Mouse (Mus musculus) right cerebral cortex, postnatal 36 days (tissue): ENCODE results near the gene E2f3.

Experiments
- DNase-seq, 2 experiments: peaks; one replicate each; pipeline ENCODE4 v3.0.0; 2022; ENCODE audit warnings: low spot score in 2 of 2, mixed read lengths in 1 of 2

The E2f3 gene

DNA sequence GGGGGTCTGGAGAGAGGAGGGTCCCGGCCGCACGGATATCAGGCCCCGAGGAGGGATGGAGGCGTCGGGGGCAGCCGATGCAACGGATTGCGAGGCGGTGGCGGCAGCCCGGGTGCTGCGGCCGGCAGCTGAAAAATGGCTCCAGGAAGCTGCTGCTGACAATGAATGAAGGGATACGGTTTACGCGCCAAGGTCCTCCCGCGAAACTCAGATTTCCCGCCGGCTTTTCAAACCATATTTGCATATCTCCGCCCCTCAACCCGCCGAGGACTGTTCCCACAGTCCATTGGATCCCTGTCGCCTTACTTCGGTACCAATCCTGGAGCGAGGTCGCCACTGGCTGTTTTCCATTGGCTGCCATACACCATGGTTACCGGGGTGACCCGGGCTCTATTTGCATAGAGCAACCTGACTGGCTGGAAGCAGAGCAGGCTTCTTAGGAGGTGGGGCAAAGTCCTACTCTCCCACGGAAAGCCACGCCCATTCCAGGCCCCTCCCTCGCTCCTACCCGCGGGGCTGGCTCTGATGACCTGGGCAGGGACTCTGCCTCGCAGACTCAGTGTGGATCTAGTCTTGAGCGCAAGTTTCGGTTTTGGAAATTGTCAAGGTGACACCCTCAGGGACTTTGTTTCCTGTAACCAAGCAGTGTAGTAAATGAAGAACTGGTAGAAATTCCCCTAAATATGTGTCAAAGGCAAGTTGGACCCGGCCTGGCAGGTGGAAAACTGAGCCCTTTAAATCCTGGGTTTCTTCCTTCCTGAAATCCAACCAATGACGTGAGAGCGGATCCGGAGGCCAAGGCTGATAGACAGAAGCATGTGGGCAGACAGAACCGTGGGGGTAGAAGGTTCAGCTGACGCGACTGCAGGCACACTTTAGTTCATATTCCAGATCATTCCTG is at the start of gene E2f3:
E2f3 (minus strand) TSS at position 209 of the 901 bp plus-strand sequence.
- DNase-seq = peak; percentile 100

DNA sequence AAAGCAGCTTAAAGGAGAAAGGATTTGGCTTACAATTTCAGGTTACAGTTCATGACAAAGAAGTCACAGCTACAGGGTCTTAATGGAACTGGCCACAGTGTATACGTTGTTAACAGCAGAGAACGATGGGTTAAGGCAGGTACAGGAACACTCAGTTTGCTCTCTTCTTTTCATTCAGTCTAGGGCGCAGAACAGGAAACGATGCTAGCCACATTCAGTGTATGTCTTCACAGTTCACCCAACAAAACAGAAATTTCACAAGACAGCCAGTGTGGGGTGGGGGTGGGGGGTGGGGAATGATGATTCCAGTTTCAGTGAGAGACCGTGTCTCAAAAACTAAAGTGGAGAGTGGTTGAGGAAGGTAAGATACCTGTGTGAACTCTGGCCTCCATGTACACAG is 48.7 kb upstream of the E2f3 start:
- no peak for DNase-seq

DNA sequence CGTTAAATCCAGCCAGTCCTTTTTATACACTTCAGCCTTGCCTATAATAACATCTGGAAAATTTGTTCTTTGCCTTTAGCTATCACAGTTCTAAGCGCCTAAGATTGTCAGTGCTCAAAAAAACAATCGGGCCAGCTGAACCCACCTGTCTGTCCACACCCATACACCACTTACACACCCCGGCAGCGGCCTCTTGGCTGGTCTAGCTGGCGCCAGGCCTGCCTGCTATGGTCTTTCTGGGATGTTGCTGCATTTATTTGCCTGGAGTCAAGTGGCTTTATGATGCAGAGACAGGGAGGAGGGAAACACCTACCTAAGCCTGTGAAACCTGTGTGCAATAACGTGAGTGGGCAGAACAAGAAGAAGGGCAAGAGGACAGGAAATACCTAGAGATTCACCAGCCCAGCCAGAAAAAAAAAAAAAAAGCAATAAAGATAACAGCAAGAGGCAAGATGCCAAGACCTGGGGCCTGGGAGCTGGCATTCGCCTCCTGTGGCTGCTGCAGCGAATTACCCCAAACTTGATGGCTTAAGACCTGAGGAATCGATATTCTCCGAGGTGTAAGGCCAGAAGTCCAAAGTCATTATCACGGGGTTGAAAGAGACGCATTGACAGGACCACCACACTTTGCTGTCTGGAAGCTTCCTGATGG is 45.9 kb upstream of the E2f3 start:
- no peak for DNase-seq

DNA sequence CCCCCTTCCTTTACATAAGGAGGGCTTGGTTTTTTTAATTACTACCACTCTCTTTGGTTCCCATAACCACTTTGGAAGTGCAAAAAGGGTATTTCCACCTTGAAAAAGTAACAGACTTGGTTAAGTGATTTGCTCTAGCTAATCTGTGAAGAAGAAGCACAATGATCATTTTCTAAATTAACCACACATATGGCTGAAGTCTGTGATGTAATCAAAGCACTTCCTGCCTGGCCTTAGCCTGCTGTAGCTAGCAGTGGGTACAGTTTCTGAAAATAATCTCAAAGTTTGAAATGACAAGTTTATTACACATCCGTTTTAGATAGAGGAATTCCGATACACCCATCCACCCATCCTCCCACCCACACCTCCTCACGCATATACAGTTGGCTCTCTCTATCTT is 42.0 kb upstream of the E2f3 start:
- no peak for DNase-seq

DNA sequence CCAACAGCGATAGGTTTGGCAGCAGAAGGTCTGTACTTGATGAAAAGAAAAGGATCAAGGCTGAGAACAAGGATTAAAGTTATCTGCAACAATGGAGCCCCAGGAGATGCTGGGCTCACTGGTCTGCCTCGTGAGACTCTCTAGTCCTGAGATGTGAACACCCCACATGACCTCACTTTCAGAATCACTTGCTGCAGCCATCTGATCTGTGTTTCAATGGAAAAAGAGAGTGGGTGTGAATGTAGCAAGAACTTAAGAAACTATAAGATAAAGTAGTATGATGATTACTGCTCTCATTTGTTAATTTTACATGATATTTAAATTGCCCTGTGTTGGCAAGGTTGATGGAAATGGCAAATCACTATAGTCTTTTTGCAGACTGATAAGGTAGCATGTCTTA is 36.6 kb upstream of the E2f3 start:
- no peak for DNase-seq

DNA sequence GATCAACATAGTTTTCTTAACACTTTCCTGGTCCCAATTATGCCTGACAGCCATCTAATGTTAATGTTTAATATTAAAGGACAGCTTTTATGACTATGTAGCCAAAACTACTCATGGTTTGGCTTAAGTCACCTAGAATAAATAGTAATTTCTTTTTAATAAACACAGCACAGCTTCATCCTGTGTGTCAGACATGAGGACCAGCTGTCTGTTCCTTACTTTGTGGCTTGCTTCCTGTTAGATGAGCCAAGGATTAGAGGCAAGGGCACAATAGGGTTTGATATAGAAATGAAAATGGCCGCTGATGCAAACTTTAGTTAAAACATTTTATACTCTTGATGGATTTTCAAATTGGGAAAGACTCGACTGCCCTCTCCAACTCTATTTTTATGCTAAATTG is 32.7 kb upstream of the E2f3 start:
- no peak for DNase-seq

DNA sequence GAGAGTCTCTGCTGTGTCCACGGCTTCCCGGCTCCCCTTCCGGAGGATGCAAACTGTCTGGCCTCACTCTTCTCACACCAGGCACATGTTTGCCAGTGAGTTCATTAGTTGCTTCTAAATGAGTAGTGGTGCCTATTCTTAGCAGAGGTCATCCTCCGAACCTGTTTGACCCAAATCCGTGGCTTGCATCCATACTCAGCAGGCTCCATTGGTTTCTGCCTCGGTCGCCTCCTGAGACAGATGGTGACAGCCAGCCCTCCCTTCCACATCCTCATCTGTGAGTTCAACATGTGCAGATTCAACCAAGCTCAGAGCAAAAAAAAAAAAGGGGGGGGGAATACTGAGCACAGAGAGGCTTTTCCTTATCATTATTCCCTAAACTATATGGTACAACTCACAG is 31.7 kb upstream of the E2f3 start:
- DNase-seq = no peak

DNA sequence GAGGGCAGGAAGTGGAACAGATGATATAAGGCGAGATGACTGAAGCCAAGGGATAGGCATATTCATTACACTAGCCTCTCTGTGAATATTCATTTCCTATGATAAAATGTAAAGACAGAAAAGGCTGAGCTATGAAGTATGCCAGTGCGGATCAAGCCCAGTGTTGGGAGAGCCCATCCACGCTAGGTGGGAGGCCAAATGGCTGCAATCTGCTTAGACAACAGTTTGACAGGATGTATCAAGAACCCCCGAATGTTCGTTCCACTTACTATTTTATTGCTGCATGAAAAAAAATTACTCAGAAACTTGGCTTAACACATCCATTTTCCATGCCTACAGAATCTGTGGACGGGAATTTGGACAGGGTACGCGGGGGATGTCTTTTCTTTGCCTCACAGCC is 28.7 kb upstream of the E2f3 start:
- DNase-seq = peak in 1 of 2 experiments; percentile 16

DNA sequence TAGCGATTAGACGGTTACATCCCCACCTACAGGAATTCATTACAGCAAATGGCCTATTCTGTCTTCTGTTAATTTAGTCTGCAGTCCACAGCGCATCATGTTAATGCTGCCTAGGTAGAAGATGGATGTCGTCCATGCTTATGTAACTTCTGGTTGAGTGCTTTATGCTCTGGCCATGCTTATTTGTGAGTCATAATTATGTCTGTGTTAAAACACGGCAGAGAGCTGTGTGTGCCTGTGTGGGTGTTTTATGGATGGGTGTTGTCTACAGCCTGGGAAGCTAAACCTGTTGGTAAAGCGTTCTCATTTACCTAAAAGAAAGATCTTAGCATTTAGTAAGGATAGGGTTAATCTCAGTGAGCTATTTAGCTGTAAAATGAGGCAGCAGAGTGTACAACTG is 26.4 kb upstream of the E2f3 start:
- DNase-seq = peak in 1 of 2 experiments; percentile 25

DNA sequence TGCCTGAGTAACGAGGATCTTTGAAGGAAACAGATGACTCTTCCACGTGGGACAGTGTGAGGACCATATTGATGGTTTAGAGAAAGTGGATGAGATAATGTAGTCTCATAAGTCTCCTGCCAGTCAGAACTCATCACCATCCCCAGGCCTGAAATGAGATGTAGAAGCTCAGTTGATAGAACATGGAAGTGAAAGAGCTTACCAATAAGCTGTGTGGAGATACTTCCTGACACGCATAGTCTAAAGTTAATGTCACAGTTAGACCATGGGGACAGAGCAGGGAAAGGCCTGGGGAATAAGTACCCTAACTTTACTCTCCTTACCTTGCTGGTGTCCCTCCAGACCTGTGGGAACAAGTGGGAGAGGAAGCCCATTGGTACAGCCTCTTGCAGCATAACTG is 22.9 kb upstream of the E2f3 start:
- no peak for DNase-seq

DNA sequence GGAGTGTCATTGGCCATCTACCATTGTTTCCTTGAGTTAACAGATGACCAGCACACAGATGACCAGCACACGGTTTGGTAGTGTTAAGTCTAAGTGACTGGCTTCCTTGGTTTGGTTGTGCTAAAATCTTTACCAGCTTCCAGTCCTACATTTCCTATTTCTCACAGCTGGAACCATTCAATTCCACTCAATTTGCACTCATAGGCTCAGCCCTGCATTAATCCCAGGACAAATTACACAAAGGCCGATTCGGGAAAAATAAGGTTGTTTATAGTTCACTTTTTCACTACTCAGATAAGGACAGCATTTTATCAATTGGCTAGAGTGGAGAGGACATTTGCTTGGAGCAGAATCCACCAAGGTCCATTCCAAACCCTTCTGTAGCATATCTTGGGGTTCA is 19.6 kb upstream of the E2f3 start:
- no peak for DNase-seq

DNA sequence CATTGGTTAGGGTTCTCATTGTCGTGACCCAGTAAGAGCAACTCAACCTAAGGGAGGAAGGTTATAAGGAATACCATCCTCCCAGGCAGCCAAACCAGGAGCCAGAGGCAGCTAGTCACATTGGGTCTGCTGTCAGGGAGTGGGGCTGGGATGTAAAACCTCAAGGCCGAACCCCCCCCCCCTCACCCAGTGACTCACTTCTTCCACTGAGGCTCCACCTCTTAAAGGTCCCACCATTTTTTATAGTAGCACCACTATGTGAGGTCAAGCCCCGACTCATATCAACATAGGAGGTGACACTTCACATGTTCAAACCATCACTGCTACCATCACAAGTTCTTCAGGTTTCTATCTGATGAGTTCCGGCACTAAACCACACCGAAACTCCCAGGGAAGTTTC is 19.0 kb upstream of the E2f3 start:
- no peak for DNase-seq

DNA sequence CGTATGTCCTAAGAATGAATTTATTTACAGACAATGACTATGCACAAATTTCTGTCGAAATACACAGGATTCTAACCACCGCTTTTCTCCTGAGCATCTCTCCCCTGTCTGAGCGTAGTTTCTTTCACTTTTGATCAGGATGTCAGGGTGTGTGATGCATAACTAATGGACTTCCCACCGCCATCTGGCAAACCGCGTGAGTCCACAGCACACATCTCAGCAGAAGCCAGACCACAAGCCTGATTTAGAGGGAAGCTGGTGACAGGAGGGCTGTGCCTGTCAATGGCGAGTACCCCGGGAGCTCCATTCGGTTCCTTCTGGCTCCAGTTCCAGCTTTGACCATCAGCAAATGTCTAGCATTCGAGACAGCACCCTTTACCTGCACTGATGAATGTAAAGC is 17.3 kb upstream of the E2f3 start:
- no peak for DNase-seq

DNA sequence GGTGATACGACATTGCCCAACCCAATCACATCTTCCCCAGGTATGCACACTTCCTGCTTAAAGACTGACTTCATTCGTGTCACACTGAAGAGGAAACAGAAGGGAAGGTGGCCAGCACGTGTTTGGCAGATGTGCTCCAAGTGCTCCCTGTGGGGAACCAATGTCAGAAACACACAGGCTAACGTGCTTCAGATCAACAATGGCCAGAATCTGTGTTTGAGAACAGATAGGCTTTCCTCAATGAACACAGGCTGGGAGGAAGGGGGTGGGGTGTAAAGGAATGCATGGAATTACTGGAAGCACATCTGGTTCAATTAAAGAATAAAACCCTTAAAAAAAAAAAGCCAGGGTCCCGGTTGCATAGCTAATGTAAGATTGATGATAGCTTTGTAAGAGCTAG is 15.2 kb upstream of the E2f3 start:
- no peak for DNase-seq

DNA sequence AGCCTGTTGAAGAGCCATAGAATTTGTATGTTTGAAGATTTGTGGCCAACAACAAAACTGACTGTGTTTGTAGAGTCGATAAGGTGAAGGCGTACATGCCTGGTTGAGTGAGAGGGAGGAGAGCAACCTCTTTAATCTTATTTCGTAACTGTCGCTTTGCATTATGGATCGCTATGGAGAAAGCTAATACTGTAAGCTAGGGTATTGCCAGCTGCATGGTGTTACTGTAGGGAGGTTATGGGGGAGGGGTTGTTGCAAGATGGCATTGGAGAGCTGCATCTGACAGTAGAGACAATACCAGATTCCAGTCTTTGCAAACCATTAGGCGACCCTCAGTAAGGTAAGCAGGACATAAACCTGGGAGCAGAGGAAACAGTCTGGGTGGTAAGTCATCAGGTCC is 2.1 kb upstream of the E2f3 start:
- no peak for DNase-seq

DNA sequence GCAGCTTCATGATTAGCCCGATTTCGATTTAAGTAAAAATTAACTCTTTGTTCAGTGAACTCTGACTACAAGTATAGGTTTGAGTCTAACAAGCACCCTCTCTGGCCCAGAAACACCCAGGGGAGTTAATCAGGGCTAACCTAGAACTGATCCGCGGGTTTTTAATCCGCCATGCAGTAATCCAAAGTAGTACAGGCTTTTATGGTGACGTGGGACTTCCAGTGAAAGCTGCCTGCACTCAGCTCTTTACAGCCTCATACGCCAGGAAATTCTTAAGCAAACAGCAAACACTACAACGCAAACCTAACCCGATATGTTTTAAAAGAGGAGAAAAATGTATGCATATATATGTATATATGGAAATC is 875 bp upstream of the E2f3 start:
- no peak for DNase-seq

DNA sequence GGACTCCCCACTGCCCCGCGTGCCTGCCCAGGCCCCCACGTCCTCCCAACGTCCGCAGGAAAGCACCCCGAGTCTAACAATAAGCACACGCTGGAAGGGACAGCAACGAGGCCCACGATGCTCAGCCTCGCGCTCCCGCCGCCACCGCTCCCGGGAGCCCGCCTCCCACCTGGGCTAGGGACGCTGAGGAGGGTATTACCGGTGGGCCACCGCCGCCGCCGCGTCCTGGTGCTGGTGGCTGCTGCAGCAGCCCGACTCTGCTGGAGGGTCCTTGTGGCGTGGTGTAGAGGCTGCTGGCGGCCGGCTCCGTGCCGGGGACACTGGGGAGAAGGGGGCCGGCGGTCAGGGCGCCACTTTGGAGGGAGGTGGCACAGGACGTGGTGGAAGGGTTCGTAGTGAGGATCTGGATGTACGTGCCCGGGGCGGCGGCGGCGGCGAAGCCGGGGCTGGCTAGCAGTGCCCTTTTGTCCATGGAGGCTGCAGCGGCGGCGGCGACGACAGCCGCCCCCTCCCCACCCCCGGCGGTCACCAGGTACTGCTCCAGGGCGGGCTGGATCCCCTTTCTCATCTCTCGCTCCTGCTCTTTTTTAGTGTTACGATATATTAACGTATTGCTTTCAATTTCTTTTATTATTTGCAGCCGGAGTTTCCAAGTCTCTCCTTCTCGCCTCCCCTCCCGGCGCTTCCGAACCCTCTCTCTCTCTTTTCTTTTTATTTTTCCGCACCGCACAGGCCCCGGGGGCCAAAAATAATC is 585 bp downstream of the E2f3 start:
- DNase-seq = peak; percentile 18 to 30

DNA sequence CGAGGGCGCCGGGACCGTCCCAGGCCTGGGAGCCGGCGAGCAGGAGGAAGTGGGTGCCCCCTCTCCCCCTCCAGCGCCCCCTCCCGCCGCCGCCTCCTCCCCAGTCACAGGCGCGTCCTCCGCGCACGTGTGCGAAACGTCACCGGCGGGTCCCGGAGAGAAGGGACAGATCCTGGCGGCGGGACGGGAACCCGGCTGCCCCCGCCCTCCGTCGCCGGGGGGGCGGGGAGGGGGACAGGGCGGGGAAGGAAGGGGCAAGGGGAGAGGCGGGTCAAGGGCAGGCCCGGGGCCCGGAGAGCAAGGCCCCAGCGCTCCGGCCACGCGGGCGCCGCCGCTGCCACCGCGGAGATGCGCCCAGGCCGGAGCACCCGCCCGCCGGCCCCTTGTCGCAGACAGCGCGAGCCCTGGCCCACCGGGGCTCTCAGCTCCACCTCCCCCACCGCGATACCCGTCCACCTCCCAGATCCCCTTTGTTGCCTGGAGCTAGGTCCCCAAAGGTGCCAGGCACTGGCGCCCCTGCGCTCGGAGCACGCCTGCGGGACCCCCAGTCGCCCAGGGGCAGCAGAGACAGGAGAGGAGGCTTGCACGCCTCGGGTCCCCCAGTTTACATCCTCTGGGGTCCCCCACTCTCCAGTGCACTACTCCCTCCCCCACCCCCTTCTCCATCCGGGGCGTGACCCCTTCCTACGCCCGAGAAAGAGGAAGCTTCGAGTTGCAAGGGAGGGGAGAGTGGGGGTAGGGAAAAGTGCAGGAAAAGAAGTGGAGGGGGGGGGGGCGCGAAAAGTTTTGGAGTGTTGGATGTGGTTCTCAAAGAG is 1.4 kb downstream of the E2f3 start:
- peak; percentile 56 to 66 for DNase-seq

DNA sequence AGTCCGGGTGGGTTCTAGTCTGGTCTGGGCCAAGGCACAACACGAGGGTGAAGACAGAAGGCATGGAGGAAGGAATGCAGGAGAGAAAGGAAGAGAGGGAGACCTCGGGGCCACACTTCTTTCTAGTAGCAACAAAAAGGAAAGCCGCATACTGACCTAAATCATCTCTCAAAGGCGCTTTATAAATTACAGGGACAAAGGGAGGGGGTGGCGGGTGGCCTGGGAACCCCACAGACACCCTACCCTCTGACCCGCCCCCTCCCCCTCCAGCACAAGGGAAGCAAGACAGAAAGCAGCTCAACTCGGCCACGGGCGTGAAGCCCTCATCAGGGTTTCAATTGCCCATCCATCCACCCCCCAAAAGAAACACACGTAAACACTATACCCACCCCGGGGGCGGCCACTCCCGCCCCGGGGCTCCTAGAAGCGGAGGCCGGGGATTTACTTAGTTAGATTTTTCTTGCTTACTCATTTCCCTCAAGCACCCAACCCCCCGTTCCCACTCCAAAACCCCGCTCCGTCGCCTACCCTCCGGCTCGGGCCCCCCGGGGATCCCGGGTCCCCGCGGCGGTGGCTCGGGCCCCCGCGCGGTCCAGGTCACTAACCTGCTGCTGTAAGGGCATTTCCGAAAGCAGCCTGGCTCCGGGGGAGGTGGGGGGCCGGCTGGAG is 2.2 kb downstream of the E2f3 start:
- DNase-seq = peak in 1 of 2 experiments; percentile 24

DNA sequence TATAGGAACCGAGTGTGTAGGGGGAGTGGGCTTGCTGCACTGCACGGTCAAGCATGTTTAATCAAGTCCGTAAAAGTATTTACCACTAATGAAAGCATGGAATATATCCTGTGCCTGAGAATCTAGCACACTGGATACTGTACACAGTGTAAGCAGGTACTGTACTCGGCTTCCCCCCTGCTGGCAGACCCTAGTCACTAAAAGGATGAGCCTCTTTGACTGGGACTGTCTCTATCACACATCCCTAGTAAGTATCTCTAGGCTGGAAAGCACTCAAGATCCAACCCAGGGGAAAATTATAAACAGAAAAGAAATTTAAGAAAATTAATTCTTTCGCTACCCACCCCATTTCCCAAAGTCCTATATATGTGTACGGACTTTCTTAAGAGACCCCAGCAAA is 2.8 kb downstream of the E2f3 start:
- no peak for DNase-seq

DNA sequence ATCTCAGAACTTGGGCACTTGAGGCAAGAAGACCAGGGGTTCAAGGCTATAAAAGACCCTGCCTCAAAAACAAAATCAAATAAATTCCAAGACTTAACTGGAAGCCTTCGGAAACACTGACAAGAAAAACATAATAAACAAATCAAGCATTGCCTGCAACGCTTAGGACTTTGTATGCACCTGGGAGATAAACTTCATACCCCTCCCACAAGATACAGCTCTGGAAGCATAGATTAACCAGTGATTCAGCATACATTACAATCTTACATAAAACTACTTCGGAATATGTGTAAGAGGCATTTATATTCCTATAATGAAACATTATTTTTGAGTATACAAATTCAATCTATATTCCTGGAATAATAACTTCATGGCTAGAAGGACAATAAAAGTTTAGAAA is 3.5 kb downstream of the E2f3 start:
- DNase-seq = no peak
